Mouse (Mus musculus) lung, postnatal 4 days (tissue): ENCODE measurements at regions not wholly inside any gene's neighbourhood (a gene's known extent, or its start where the extent isn't known, plus 50 kb on each side); places are given as distances from the start of the nearest gene placed in this dataset.

Source experiments
- DNase-seq, 2 experiments: peaks; one replicate each; pipeline ENCODE4 v3.0.0; 2021

- no peak for DNase-seq
Measured at GRCm38 (mm10) chr6:127349479-127350110, 97.0 kb upstream of the Parp11 start.

- no peak for DNase-seq
Measured at GRCm38 (mm10) chr6:127351691-127352090, 94.9 kb upstream of the Parp11 start.

- no peak for DNase-seq
Measured at GRCm38 (mm10) chr6:127355112-127355511, 91.5 kb upstream of the Parp11 start.

DNA sequence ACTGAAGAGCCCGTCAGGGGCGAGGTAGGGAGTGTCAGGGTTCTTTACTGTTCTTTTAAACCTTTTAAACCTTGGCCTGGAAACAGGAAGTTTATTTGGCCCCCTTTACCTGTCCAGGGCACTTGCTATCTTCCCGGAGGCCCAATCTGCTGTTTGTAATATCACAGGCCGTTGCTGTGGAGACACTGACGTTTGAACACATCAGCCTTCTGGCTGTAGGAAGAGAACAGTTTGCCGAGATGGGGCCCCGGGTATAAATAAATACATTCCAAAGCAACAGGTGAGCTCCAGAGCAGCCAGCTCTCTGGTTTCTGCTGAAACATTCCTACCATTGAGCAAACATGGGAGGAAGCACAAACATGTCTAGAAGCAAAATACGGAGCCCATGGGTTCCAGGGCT is 90.2 kb upstream of the Parp11 start:
- DNase-seq: peak in 1 of 2 experiments; percentile 57

DNA sequence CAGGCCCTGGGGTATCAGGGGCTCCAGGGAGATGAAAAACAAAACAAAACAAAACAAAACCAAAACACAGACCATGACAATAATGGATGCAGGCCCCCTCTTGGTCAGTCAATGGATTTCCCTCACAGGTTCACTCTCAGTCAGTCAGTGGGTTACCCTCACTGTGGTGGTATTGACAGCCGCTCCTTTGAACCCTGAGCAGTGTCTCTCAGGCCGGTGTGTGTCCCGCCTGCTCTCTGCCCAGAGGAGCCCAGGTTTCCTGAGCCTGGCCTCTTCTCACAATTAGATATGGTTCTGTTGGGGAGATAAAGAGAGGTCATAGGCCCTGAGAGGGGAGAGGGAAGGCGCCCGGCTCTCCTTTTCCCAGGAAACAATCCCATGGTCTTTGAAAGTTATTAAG is 87.8 kb upstream of the Parp11 start:
- DNase-seq: no peak

DNA sequence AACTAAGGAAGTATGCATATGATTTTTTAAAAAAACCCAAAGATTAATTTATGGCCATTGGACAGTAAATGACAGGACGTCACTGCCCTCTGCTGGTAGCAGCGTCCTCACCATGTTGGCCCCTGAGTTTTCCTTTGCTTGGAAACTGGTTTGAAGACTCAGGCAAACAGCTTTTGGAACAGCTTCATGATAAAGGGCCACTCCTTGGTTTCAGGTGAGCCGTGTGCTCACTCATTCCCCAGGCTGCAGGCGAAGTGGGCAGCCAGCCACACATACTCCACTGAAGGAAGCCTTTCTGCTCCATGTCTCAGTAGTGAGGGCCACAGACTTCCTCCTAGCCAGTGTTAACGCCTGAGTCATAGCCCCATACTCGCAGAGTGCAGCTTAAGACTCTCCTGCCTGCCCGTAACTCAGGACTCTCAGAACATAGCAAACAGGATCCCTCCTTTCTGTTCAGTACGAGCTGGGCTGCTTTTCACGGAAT is 87.2 kb upstream of the Parp11 start:
- peak; percentile 83 to 88 for DNase-seq

- no peak for DNase-seq
Measured at GRCm38 (mm10) chr6:127362166-127362565, 84.5 kb upstream of the Parp11 start.

DNA sequence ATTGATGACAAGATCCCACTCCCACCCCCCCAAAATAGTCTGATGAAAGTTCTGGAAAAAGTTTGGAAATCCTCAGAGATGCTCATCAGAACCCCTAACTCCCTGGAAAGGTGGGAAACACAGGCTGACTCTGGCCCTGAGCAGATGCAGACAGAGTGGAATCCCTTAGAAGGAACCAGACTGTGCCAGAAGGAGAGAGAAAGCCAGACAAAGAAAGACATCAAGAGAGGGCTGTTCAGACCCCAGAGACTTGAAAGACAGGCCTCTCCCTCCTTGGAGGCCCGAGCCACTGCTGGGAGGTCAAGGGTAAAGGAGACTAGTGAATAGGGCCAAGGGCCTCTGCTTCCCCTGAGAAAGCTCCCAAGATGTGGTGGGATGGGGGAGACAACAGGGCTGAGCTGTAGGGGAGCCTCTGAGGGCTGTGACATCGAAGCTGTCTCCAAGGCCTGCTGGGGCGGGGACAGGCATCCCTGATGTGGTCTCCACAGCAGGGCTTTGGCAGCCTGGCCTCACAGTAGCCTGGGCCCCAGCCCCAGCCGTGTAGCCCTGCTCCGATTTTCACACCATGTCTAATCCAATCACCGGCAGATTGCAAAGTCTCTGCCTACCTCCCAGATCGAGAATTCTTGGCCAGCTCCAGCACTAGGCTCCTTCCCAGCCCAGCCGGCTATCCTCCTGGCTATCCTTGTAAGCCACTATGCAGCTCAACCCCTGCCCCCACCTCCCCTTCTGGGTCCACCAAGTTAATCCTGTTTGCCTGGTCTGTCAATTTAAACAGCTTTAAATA is 83.5 kb upstream of the Parp11 start:
- DNase-seq: no peak

DNA sequence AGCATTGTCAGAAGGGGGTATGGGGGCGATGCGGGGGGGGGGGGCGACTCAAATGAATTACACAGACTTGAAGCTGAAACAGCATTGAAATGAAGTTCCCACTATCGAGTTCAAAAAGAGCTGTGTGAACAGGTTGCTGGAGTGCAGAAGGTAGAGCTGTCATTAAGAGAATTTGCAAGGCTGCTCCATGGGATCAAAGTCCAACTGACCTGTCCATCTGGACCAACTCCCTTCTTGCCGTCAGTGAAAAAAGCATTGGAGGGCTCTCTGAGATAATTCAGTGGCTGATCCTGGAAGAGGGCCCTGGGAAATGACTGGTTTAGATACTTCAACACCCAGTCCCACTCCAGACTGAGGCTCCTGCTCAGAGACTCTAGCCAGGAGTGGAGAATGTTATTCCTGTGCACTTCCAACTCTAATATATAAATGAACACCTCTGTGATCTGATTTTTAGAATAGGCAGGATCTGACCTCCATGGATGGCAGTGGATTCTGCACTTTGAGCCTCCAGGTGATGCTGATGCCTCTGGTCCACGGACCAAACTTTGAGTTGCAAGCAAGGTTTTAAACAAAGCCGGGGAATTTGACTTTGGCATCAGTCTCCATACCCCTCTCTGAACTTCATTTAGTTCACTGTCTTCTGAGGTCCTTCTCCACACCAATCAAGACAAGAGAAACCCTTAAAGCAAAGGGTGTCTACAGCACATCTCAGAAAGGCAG is 82.6 kb upstream of the Parp11 start:
- no peak for DNase-seq

GRCm38 (mm10) chr6:127364591-127365187 is 82.0 kb upstream of the Parp11 start:
- DNase-seq: no peak

DNA sequence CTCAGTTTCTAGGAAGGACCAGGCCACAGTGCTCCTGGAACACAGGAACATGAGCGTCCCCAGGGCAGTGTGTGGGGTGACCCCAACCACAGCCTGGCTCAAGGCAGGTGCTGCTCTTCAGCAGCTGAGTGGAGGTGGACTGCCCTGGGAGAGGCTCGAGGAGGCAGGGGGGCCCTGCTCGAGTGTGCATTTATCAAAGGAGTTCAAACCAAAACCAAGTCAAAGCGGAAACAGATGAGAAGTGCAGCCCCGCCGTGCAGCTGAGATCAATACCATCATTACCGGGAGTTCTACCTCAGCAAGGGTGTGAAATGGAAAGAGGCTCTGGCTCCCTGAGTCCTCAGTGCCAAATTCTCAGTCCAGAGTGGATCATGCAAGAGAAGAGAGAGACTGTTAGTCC is 81.4 kb upstream of the Parp11 start:
- no peak for DNase-seq

- DNase-seq: no peak
Measured at GRCm38 (mm10) chr6:127365651-127366050, 81.0 kb upstream of the Parp11 start.

- no peak for DNase-seq
Measured at GRCm38 (mm10) chr6:127373052-127373451, 73.6 kb upstream of the Parp11 start.

DNA sequence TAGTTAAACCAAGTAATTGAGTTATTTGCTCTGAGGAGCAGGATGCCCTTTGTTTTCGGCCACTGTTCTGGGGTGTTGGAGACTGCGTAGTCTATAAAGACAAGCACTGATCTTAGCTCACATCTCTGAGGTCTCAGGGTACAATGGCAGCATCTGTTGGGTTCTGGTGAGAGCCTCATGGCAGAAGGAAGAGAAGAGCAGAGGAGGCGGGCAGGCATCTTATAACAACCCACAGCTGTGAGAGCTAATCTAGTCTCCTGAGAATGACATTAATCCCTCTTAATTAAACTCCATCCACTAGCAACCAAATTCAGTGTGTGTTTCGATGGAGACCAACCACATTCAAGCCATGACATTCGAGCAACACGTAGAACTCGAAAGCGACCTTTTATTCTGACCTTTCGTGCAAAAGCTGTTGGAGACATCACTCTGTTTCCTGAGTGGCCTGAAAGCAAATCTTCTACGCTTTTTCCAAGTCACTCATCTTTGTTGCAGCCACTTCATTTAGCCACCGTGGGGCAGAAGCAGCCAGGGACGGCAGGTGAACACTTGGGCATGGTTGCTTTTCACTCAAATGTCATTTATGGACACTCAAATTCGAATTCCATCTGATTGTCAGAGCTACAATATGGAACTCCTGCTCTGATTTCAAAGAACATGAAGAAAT is 72.7 kb upstream of the Parp11 start:
- DNase-seq: no peak

- DNase-seq: peak in 1 of 2 experiments; percentile 31
Measured at GRCm38 (mm10) chr6:127374464-127375143, 72.0 kb upstream of the Parp11 start.

DNA sequence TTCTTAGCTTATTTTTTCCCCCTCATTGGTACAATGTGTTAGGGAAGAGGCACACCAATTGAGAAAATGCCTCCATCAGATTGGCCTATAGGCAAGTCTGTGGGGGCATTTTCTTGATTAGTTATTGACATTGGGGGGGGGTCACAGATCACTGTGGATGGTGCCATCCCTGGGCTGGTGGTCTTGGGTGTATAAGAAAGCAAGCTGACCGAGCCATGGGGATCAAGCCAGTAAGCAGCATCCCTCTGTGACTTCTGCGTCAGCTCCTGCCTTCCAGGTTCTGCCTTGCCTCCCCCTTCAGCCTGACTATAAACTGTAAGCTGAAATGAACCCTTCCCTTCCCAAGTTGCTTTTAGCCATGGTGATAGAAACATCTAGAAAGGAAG is 71.5 kb upstream of the Parp11 start:
- no peak for DNase-seq

DNA sequence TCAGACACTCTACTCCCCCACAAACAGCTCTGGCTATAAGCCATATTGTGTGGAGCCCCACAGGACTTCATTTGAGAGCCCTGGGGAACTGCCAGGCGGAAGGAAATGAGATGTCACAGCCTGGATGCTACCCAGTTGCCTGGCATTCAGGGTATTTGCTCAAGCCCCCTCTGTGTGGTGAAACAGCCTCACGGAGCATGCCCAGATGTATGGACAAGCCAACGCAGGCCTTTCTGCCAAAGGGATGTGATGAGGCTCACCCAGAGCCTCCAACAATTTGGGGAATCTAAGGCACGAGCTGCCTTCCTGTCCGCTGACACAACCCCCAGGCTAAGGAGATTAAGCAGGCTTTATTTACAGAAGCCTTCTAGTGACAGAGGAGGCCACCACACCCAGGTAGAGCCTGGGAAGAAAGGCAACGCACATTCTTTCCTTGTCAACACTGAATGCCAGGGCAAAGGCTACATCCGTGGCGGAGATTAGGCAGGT is 70.9 kb upstream of the Parp11 start:
- DNase-seq: peak in 1 of 2 experiments; percentile 39

DNA sequence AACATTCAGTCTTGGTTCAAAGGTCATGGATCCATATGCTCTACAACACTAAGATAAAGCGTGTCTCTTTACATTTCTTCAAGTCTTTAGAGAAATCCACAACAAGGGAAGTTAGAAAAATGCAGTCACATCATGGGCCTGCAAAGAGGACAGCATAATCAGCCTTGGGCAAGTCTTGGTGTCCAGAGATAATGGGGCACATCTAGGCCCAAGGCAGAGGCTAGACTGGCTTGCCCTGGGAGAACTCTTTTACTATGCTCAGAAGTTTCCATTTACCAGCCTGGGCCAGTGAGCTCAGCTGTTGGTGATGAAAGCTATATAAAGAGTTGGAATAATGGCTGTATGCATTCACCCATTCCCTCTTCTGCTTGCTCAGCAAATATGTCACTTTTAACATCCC is 67.9 kb upstream of the Parp11 start:
- no peak for DNase-seq

GRCm38 (mm10) chr6:127379511-127379910 is 67.1 kb upstream of the Parp11 start:
- peak in 1 of 2 experiments; percentile 61 for DNase-seq

- DNase-seq: no peak
Measured at GRCm38 (mm10) chr6:127381148-127381888, 65.3 kb upstream of the Parp11 start.
